Mouse (Mus musculus): Measurements from ENCODE around the gene Metrnl. TPM values are rescaled to one million over a fixed set of nuclear protein-coding genes. Genes with fewer than 3 reads are reported as not detected.

Metrnl gene
- polyA plus RNA-seq, 1 experiment from 2014 or later: 6.4 TPM

DNA sequence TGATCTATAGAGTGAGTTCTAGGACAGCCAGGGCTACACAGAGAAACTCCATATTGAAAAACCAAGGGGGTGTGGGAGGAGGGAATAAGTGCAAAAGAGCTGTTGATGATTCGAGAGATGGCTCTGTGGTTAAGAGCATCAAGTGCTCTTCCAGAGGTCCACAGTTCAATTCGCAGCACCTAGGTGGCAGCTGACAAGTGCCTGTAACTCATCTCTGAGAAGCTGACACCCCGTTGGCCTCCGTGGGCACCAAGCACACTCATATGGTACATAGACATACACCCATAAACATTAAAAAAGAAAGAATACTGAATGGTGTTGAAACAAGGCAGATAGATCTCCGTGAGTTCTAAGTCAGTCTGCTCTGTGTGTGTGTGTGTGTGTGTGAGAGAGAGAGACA, 32.6 kb upstream of the Metrnl start:
- Histone ChIP-seq H3K4me1 (peaks cover 10% of the 10 kb centered on the region; the same call in 1 of the 2 replicates), H3K27ac (no peak overlapping the region), H3K4me3 (no peak overlapping the region), H3K27me3 (ENCODE audit: insufficient read depth, poor library complexity, severe bottlenecking) (no peaks in the 10 kb centered on the region), H3K9me3 (no peaks in the 10 kb centered on the region), H3K36me3 (peaks cover 36% of the 10 kb centered on the region)
- DNase-seq (ENCODE audit: low spot score): peak; percentile 61
- 91% methylated on average over 5 of the region's 5 CpGs for WGBS

- peaks cover 10% of the 10 kb centered on the region; the same call in 1 of the 2 replicates for H3K4me1 ChIP-seq
- 93% methylated on average over 5 of the region's 5 CpGs for WGBS
- H3K36me3 ChIP-seq: peaks cover 20% of the 10 kb centered on the region
- no peak overlapping the region for H3K27ac ChIP-seq
- H3K4me3 ChIP-seq: no peak overlapping the region
- H3K27me3 ChIP-seq (ENCODE audit: insufficient read depth, poor library complexity, severe bottlenecking): no peaks in the 10 kb centered on the region
- DNase-seq (ENCODE audit: low spot score): peak; percentile 51
- H3K9me3 ChIP-seq: no peaks in the 10 kb centered on the region
These were observed 30.4 kb upstream of the Metrnl start for GRCm38 (mm10) chr11:121670926-121671325.

- Histone ChIP-seq H3K36me3 (peaks cover 20% of the 10 kb centered on the region), H3K27me3 (ENCODE audit: insufficient read depth, poor library complexity, severe bottlenecking) (no peaks in the 10 kb centered on the region), H3K4me1 (peaks cover 10% of the 10 kb centered on the region; the same call in 1 of the 2 replicates), H3K27ac (peak overlapping the region; percentile 92), H3K9me3 (no peaks in the 10 kb centered on the region), H3K4me3 (peak overlapping the region; percentile 81)
- DNase-seq (ENCODE audit: low spot score): no peak
- 1% methylated on average over 22 of the region's 22 CpGs for WGBS
These were observed 28.9 kb upstream of the Metrnl start for GRCm38 (mm10) chr11:121672312-121672989.

- H3K27ac ChIP-seq: peak within 1 kb of the TSS; percentile 92
- no peaks in the 10 kb centered on the region for H3K9me3 ChIP-seq
- H3K4me3 ChIP-seq: peak within 1 kb of the TSS; percentile 81
- peaks cover 10% of the 10 kb centered on the region; the same call in 1 of the 2 replicates for H3K4me1 ChIP-seq
- peak; percentile 99 for DNase-seq (ENCODE audit: low spot score)
- peaks cover 15% of the 10 kb centered on the region for H3K36me3 ChIP-seq
- WGBS: under 1% methylated on average over 46 of the region's 46 CpGs
- H3K27me3 ChIP-seq (ENCODE audit: insufficient read depth, poor library complexity, severe bottlenecking): no peaks in the 10 kb centered on the region
These were observed 28.3 kb upstream of the Metrnl start, which contains the start of gene B3gntl1 for GRCm38 (mm10) chr11:121672990-121673572. B3gntl1 (minus strand) TSS chr11:121673153.

- peak overlapping the region; percentile 81 for H3K4me3 ChIP-seq
- peak overlapping the region; percentile 92 for H3K27ac ChIP-seq
- DNase-seq (ENCODE audit: low spot score): no peak
- H3K36me3 ChIP-seq: peaks cover 11% of the 10 kb centered on the region
- H3K4me1 ChIP-seq: peaks cover 10% of the 10 kb centered on the region; the same call in 1 of the 2 replicates
- H3K27me3 ChIP-seq (ENCODE audit: insufficient read depth, poor library complexity, severe bottlenecking): no peaks in the 10 kb centered on the region
- WGBS: 70% methylated on average over 7 of the region's 7 CpGs
- H3K9me3 ChIP-seq: no peaks in the 10 kb centered on the region
These were observed 27.7 kb upstream of the Metrnl start for GRCm38 (mm10) chr11:121673629-121674028.

DNA sequence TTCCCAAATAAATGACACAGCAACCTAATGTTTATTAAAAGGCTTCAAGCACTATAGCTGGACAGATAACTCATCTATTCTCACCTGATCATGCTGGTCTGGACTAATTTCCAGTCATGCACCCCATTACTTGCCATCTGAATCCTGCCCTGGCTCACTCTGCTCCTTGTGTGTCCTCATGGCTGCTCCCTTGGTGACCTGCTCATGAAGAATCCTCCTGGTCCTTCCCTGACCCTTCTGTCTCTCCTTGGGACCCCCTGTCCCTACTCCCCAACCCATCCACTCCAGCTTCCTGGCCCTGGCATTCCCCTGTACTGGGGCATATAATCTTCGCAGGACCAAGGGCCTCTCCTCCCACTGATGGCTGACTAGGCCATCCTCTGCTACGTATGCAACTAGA, 24.5 kb upstream of the Metrnl start:
- no peaks in the 10 kb centered on the region for H3K27me3 ChIP-seq (ENCODE audit: insufficient read depth, poor library complexity, severe bottlenecking)
- H3K9me3 ChIP-seq: no peaks in the 10 kb centered on the region
- H3K36me3 ChIP-seq: no peaks in the 10 kb centered on the region
- no peak overlapping the region for H3K27ac ChIP-seq
- peaks cover 10% of the 10 kb centered on the region; the same call in 1 of the 2 replicates for H3K4me1 ChIP-seq
- H3K4me3 ChIP-seq: no peak overlapping the region
- DNase-seq (ENCODE audit: low spot score): peak; percentile 59
- WGBS: 89% methylated on average over 2 of the region's 2 CpGs

DNA sequence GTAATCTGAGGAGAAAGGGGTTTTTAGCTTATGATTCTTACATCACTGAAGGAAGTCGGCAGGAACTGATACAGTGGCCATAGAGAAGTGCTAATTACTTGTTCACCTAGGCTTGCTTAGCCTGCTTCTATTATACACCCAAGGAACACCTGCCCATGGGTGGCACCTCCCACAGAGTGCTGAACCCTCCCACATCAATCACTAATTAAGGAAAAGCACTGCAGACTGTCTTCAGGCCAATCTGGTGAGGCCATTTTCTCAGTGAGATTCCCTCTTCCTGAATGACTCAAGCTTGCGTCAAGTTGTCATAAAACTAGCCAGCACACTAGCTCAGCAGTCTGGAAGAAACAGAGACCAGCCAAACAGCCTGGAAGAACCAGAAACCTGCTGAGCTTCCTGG, 21.8 kb upstream of the Metrnl start:
- no peaks in the 10 kb centered on the region for H3K9me3 ChIP-seq
- peak; percentile 47 for DNase-seq (ENCODE audit: low spot score)
- no peaks in the 10 kb centered on the region for H3K4me1 ChIP-seq
- WGBS: 82% methylated on average over 2 of the region's 2 CpGs
- H3K27ac ChIP-seq: no peak overlapping the region
- no peaks in the 10 kb centered on the region for H3K27me3 ChIP-seq (ENCODE audit: insufficient read depth, poor library complexity, severe bottlenecking)
- no peaks in the 10 kb centered on the region for H3K36me3 ChIP-seq
- H3K4me3 ChIP-seq: no peak overlapping the region

DNA sequence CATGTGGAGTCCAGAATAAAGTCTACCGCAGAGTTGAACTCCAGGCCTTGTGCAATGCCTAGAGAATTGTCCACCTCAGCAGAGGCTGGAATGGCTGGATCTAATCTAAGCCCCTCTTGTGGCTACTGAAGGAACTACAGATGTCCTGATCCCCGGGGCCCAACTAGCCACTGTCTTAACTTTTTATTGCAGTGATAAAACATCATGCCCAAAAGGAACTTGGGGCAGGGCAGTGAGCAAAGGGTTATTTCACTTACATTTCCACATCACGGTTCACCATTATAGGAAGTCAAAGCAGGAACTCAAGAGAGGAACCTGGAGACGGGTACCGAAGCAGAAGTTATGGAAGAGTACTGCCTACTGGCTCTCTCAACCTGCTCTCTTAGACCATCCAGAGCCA, 20.6 kb upstream of the Metrnl start:
- peak; percentile 27 for DNase-seq (ENCODE audit: low spot score)
- no peak overlapping the region for H3K27ac ChIP-seq
- 72% methylated on average over 5 of the region's 5 CpGs for WGBS
- no peak overlapping the region for H3K4me3 ChIP-seq
- no peaks in the 10 kb centered on the region for H3K36me3 ChIP-seq
- H3K4me1 ChIP-seq: no peaks in the 10 kb centered on the region
- H3K9me3 ChIP-seq: no peaks in the 10 kb centered on the region
- no peaks in the 10 kb centered on the region for H3K27me3 ChIP-seq (ENCODE audit: insufficient read depth, poor library complexity, severe bottlenecking)

GRCm38 (mm10) chr11:121683243-121683642, 18.1 kb upstream of the Metrnl start:
- 67% methylated on average over 3 of the region's 3 CpGs for WGBS
- Histone ChIP-seq H3K27ac (no peak overlapping the region), H3K36me3 (no peaks in the 10 kb centered on the region), H3K4me1 (peaks cover 4% of the 10 kb centered on the region; the same call in 1 of the 2 replicates), H3K4me3 (no peak overlapping the region), H3K9me3 (no peaks in the 10 kb centered on the region), H3K27me3 (ENCODE audit: insufficient read depth, poor library complexity, severe bottlenecking) (no peaks in the 10 kb centered on the region)
- peak; percentile 16 for DNase-seq (ENCODE audit: low spot score)

DNA sequence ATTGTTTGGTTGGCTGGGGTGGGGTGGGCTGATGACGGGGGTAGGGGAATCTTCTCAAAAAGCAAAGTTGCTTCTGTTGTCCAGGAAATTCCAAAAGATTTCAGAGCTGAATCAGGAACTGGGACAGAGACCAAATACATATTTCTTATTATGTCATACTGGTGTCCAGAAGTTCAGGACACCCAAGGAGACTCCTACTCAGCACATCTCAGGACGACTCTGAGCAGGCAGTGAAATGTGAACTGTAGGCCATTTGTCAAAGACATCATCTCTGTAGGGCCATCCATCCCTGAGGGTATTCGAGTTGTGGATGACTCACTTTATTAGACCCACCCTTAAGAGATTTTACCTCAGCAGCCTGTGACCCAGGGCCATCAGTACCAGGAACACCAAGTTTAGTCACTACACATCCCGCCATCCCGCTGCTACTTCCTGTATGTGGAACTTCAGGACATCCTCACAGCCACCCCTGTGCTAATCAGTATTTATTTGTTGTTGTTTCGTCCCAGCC, 15.8 kb upstream of the Metrnl start:
- H3K27me3 ChIP-seq (ENCODE audit: insufficient read depth, poor library complexity, severe bottlenecking): no peaks in the 10 kb centered on the region
- H3K27ac ChIP-seq: no peak overlapping the region
- H3K4me1 ChIP-seq: peaks cover 4% of the 10 kb centered on the region; the same call in 1 of the 2 replicates
- DNase-seq (ENCODE audit: low spot score): no peak
- H3K36me3 ChIP-seq: no peaks in the 10 kb centered on the region
- WGBS: 59% methylated on average over 6 of the region's 6 CpGs
- no peaks in the 10 kb centered on the region for H3K9me3 ChIP-seq
- no peak overlapping the region for H3K4me3 ChIP-seq

DNA sequence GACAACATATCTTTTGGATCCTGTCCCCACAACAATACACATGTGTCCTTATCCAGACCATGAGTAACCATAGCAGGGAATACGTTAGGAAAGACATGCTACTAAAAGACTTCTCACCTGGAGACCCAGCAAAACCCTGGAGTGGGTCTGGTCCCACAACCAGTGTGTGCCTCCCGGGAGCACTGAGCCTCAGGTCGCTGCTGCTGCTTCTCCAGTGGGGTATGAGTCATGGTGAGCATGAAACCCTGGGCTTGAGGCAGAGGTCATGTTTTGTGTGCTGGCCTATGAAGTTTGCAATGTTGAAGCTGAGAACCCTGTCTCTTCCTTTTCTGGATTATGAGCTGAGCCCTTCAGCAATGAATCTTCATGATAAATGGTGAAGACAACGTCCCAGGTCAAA, 15.3 kb upstream of the Metrnl start:
- peaks cover 4% of the 10 kb centered on the region; the same call in 1 of the 2 replicates for H3K4me1 ChIP-seq
- H3K4me3 ChIP-seq: no peak overlapping the region
- no peak overlapping the region for H3K27ac ChIP-seq
- 77% methylated on average over 4 of the region's 4 CpGs for WGBS
- H3K9me3 ChIP-seq: no peaks in the 10 kb centered on the region
- H3K36me3 ChIP-seq: no peaks in the 10 kb centered on the region
- no peaks in the 10 kb centered on the region for H3K27me3 ChIP-seq (ENCODE audit: insufficient read depth, poor library complexity, severe bottlenecking)
- DNase-seq (ENCODE audit: low spot score): no peak

DNA sequence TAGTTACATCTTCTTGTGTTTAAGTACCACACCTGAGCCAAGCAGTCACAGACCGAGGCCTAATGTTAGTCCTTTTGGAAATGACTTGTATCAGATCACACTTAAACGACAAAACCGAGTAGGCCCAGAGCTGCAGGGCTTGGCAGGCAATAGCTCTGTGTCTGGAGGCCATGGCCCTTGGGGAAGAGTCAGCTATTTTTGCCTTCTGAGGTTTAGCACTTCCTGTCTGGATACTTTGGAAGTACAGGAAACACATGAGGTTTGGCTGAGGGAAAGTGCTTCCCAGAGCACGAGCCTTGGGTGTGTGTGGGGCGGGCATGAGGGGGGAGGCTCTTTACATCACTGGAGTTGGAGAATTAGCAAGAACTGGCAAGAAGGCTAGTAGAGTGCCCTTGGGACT, 14.7 kb upstream of the Metrnl start:
- Histone ChIP-seq H3K27ac (no peak overlapping the region), H3K4me3 (no peak overlapping the region), H3K36me3 (no peaks in the 10 kb centered on the region), H3K9me3 (no peaks in the 10 kb centered on the region), H3K27me3 (ENCODE audit: insufficient read depth, poor library complexity, severe bottlenecking) (no peaks in the 10 kb centered on the region), H3K4me1 (peaks cover 4% of the 10 kb centered on the region; the same call in 1 of the 2 replicates)
- DNase-seq (ENCODE audit: low spot score): no peak
- WGBS: 68% methylated on average over 5 of the region's 5 CpGs

- 78% methylated on average over 2 of the region's 2 CpGs for WGBS
These were observed 13.3 kb upstream of the Metrnl start for GRCm38 (mm10) chr11:121688024-121688423.

More at GRCm38 (mm10) chr11:121688024-121688423, 13.3 kb upstream of the Metrnl start:
- Histone ChIP-seq H3K9me3 (no peaks in the 10 kb centered on the region), H3K27me3 (ENCODE audit: insufficient read depth, poor library complexity, severe bottlenecking) (no peaks in the 10 kb centered on the region), H3K4me3 (no peak overlapping the region), H3K4me1 (peaks cover 4% of the 10 kb centered on the region; the same call in 1 of the 2 replicates), H3K36me3 (no peaks in the 10 kb centered on the region), H3K27ac (no peak overlapping the region)
- no peak for DNase-seq (ENCODE audit: low spot score)

Data from heart, embryonic 10.5 days (tissue).